Mouse (Mus musculus) neural tube, embryonic 11.5 days (tissue): ENCODE measurements around the gene Mpi. TPM values are rescaled to one million over a fixed set of nuclear protein-coding genes. Genes with fewer than 3 reads are reported as not detected.
A peak's percentile ranks its signal among the peaks of the same experiment; 100 is the strongest.

Source experiments
- ATAC-seq: fragments of 200-750 bp; cut with Nextera tagmentation; 2 replicates; pipeline ENCODE4 v1.8.0; 2017; ENCODE audit warnings: moderate number of reproducible peaks, mild to moderate bottlenecking, moderate TSS enrichment, moderate library complexity; ENCODE audit not compliant: insufficient read depth, low FRiP score, low TSS enrichment
- DNase-seq: peaks from one replicate; pipeline ENCODE4 v3.0.0-alpha.2; 2015; ENCODE audit warnings: low spot score
- H3K27ac ChIP-seq: fragments of 300-500 bp; sonication (generic); 2 replicates; pipeline ENCODE4 v1.5.1; 2014; ENCODE audit warnings: low read depth, mild to moderate bottlenecking, low read length
- H3K27me3 ChIP-seq: fragments of 300-500 bp; sonication (generic); 2 replicates; pipeline ENCODE4 v1.6.1; 2014; ENCODE audit warnings: mild to moderate bottlenecking, low read length, mixed read lengths; ENCODE audit not compliant: control insufficient read depth, insufficient read depth
- H3K36me3 ChIP-seq: fragments of 300-500 bp; sonication (generic); 2 replicates; pipeline ENCODE4 v1.6.1; 2014; ENCODE audit warnings: mild to moderate bottlenecking, low read length, moderate library complexity, mixed read lengths; ENCODE audit not compliant: control insufficient read depth, insufficient read depth
- H3K4me1 ChIP-seq: fragments of 300-500 bp; sonication (generic); 2 replicates; pipeline ENCODE4 v1.6.1; 2014; ENCODE audit warnings: low read length, mixed read lengths; ENCODE audit not compliant: control insufficient read depth, insufficient read depth
- H3K4me2 ChIP-seq: fragments of 300-500 bp; sonication (generic); 2 replicates; pipeline ENCODE4 v1.6.1; 2014; ENCODE audit warnings: low read depth, mild to moderate bottlenecking, moderate library complexity
- H3K4me3 ChIP-seq: fragments of 300-500 bp; sonication (generic); 2 replicates; pipeline ENCODE4 v1.5.1; 2014; ENCODE audit warnings: low read depth, low read length
- H3K9ac ChIP-seq: fragments of 300-500 bp; sonication (generic); 2 replicates; pipeline ENCODE4 v1.6.1; 2014; ENCODE audit warnings: mild to moderate bottlenecking, low read length
- H3K9me3 ChIP-seq: fragments of 300-500 bp; sonication (generic); 2 replicates; pipeline ENCODE4 v1.6.1; 2016; ENCODE audit warnings: low read length; ENCODE audit not compliant: control insufficient read depth
- WGBS: fragments of 180-500 bp; shearing (Covaris S2); extraction: QIAGEN DNeasy Blood & Tissue Kit; methylation state at CpG from one replicate; pipeline ENCODE4 v1.1.7; 2014; 5-methylcytosine and 5-hydroxymethylcytosine counted together
- polyA plus RNA-seq: library from polyadenylated mRNA; unstranded; fragments of >200 nt; fragmentation: Nextera tagmentation; extraction: Ambion mirVana; gene quantifications from 2 replicates; pipeline ENCODE4 v1.2.1, GENCODE M21; 2014

The Mpi gene
- polyA plus RNA-seq, 1 experiment from 2014 or later: 52.8 TPM

- Histone ChIP-seq H3K4me3 (peak overlapping the region; percentile 37; the same call in 1 of the 2 replicates), H3K4me1 (peaks cover 11% of the 10 kb centered on the region), H3K9me3 (no peaks in the 10 kb centered on the region), H3K4me2 (peak overlapping the region; percentile 73), H3K36me3 (no peaks in the 10 kb centered on the region), H3K27me3 (peaks cover 63% of the 10 kb centered on the region), H3K27ac (no peak overlapping the region), H3K9ac (no peak overlapping the region)
- 51% methylated on average over 10 of the region's 10 CpGs for WGBS
- DNase-seq (no peak), ATAC-seq (no peak)
Observed at GRCm38 (mm10) chr9:57504891-57505290, 47.7 kb downstream of the Mpi start.

- H3K9ac ChIP-seq: peak overlapping the region; percentile 31
- peaks cover 63% of the 10 kb centered on the region for H3K27me3 ChIP-seq
- H3K9me3 ChIP-seq: no peaks in the 10 kb centered on the region
- peak overlapping the region; percentile 73 for H3K4me2 ChIP-seq
- peak; percentile 69 for DNase-seq
- peak; percentile 50; the same call in 1 of the 2 replicates for ATAC-seq
- H3K36me3 ChIP-seq: no peaks in the 10 kb centered on the region
- peaks cover 11% of the 10 kb centered on the region for H3K4me1 ChIP-seq
- WGBS: 1% methylated on average over 34 of the region's 34 CpGs
- H3K27ac ChIP-seq: no peak overlapping the region
- H3K4me3 ChIP-seq: peak overlapping the region; percentile 37
Observed at GRCm38 (mm10) chr9:57504381-57504700, 48.2 kb downstream of the Mpi start.

- Histone ChIP-seq H3K36me3 (no peaks in the 10 kb centered on the region), H3K4me2 (peak within 1 kb of the TSS; percentile 73), H3K9ac (peak within 1 kb of the TSS; percentile 31), H3K4me1 (peaks cover 11% of the 10 kb centered on the region), H3K4me3 (peak within 1 kb of the TSS; percentile 37), H3K27ac (no peak within 1 kb of the TSS), H3K27me3 (peaks cover 63% of the 10 kb centered on the region), H3K9me3 (no peaks in the 10 kb centered on the region)
- DNase-seq (peak; percentile 69), ATAC-seq (peak; percentile 68; the same call in 1 of the 2 replicates)
- under 1% methylated on average over 43 of the region's 46 CpGs for WGBS
Observed at GRCm38 (mm10) chr9:57503622-57504380, 48.8 kb downstream of the Mpi start, which contains the start of gene Rpp25. Rpp25 (plus strand) TSS chr9:57504026.

GRCm38 (mm10) chr9:57502911-57503621 is 49.5 kb downstream of the Mpi start:
- peaks cover 67% of the 10 kb centered on the region for H3K27me3 ChIP-seq
- no peak for ATAC-seq
- peak overlapping the region; percentile 73 for H3K4me2 ChIP-seq
- no peaks in the 10 kb centered on the region for H3K9me3 ChIP-seq
- 2% methylated on average over 23 of the region's 23 CpGs for WGBS
- H3K9ac ChIP-seq: no peak overlapping the region
- peak overlapping the region; percentile 37 for H3K4me3 ChIP-seq
- no peaks in the 10 kb centered on the region for H3K36me3 ChIP-seq
- H3K27ac ChIP-seq: no peak overlapping the region
- H3K4me1 ChIP-seq: peaks cover 11% of the 10 kb centered on the region
- DNase-seq: peak; percentile 43

GRCm38 (mm10) chr9:57501861-57502260 is 50.7 kb downstream of the Mpi start:
- Histone ChIP-seq H3K27me3 (peaks cover 67% of the 10 kb centered on the region), H3K9ac (no peak overlapping the region; the same call in 1 of the 2 replicates), H3K27ac (peak overlapping the region; percentile 39; the same call in 1 of the 2 replicates), H3K4me1 (peaks cover 11% of the 10 kb centered on the region), H3K9me3 (no peaks in the 10 kb centered on the region), H3K4me2 (peak overlapping the region; percentile 17), H3K4me3 (peak overlapping the region; percentile 13; the same call in 1 of the 2 replicates), H3K36me3 (no peaks in the 10 kb centered on the region)
- ATAC-seq (no peak; the same call in 1 of the 2 replicates), DNase-seq (peak; percentile 73)
- WGBS: under 1% methylated on average over 20 of the region's 20 CpGs

GRCm38 (mm10) chr9:57501452-57501851 is 51.1 kb downstream of the Mpi start:
- no peak overlapping the region; the same call in 1 of the 2 replicates for H3K9ac ChIP-seq
- DNase-seq (no peak), ATAC-seq (no peak)
- H3K27me3 ChIP-seq: peaks cover 66% of the 10 kb centered on the region
- H3K4me1 ChIP-seq: peaks cover 11% of the 10 kb centered on the region
- H3K36me3 ChIP-seq: no peaks in the 10 kb centered on the region
- WGBS: 7% methylated on average over 13 of the region's 13 CpGs
- H3K27ac ChIP-seq: peak overlapping the region; percentile 39; the same call in 1 of the 2 replicates
- H3K4me3 ChIP-seq: peak overlapping the region; percentile 13; the same call in 1 of the 2 replicates
- peak overlapping the region; percentile 17 for H3K4me2 ChIP-seq
- H3K9me3 ChIP-seq: no peaks in the 10 kb centered on the region

- no peak overlapping the region for H3K4me3 ChIP-seq
Observed at GRCm38 (mm10) chr9:57498536-57498935, 54.0 kb downstream of the Mpi start.

GRCm38 (mm10) chr9:57497236-57497635 is 55.3 kb downstream of the Mpi start:
- H3K4me3 ChIP-seq: no peak overlapping the region
- H3K4me1 ChIP-seq: peaks cover under 1% of the 10 kb centered on the region; the same call in 1 of the 2 replicates
- H3K36me3 ChIP-seq: no peaks in the 10 kb centered on the region
- ATAC-seq (no peak), DNase-seq (no peak)
- no peak overlapping the region for H3K27ac ChIP-seq
- H3K9me3 ChIP-seq: no peaks in the 10 kb centered on the region
- no peak overlapping the region for H3K4me2 ChIP-seq
- no peak overlapping the region for H3K9ac ChIP-seq
- H3K27me3 ChIP-seq: peaks cover 25% of the 10 kb centered on the region
- WGBS: 81% methylated on average over 5 of the region's 5 CpGs

More at GRCm38 (mm10) chr9:57498536-57498935, 54.0 kb downstream of the Mpi start:
- no peak overlapping the region for H3K4me2 ChIP-seq
- no peak overlapping the region; the same call in 1 of the 2 replicates for H3K9ac ChIP-seq
- DNase-seq (no peak), ATAC-seq (no peak)
- peaks cover 38% of the 10 kb centered on the region for H3K27me3 ChIP-seq
- peaks cover 7% of the 10 kb centered on the region for H3K4me1 ChIP-seq
- no peaks in the 10 kb centered on the region for H3K36me3 ChIP-seq
- H3K9me3 ChIP-seq: no peaks in the 10 kb centered on the region
- WGBS: 54% methylated on average over 7 of the region's 7 CpGs
- no peak overlapping the region for H3K27ac ChIP-seq
